Mouse (Mus musculus) layer of hippocampus, adult 8-10 months (tissue): ENCODE data around the gene Crispld2. TPM values are rescaled to one million over a fixed set of nuclear protein-coding genes. Genes with fewer than 3 reads are reported as not detected.

Experiments used
- DNase-seq, 2 experiments: peaks; one replicate each; pipeline ENCODE4 v3.0.0; 2022; ENCODE audit warnings: low spot score in 2 of 2
- total RNA-seq, 4 experiments: library from RNA; stranded (reverse); gene quantifications; 2 replicates each; pipeline ENCODE4 v1.2.4; 2022

The Crispld2 gene
- 1 to 10 TPM; 2.2 to 5.2 (median 2.9) TPM for total RNA-seq

DNA sequence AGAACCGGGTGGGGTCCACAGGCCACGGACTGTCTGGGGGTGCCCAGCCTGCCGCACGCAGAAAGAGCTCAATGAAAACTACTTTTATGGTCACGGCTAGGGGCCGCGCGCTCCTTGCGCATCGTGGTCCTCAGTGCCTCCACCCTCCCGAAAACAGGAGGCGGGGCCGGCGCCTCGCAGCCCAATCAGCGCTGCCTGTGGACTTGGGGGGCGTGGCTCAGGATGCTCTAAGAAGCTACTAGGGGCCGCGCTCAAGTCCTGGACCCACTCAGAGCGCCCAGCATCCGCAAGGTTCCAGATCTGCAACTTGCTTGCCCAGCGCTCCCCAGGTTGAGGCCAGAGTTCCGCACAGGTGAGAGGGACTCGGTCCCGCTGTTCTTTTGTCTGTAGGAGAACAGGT lies at the start of gene Crispld2:
Gene Crispld2, plus strand, starts transcription at position 190 of the 400 bp plus-strand sequence.
- peak; percentile 39 to 61 for DNase-seq

DNA sequence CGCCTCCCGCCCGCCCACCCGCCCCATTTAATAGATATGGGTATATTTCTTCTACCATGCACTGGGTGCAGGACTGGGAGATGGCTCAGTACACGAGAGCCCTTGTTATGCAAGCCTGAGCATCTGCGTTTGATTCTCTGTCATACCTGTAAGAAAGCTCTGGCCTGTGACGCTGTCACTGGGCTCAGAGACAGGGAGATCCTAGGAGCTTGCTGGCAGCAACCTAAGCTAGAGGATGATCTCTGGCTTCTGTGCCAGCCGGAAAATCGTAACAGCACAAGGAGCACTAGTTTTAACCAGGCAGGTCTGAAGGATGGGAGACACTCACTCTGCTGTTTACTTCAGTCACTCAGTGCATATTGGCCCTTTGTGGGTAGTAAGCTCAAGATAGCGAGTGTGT lies 48.6 kb upstream of the Crispld2 start:
- DNase-seq = no peak

DNA sequence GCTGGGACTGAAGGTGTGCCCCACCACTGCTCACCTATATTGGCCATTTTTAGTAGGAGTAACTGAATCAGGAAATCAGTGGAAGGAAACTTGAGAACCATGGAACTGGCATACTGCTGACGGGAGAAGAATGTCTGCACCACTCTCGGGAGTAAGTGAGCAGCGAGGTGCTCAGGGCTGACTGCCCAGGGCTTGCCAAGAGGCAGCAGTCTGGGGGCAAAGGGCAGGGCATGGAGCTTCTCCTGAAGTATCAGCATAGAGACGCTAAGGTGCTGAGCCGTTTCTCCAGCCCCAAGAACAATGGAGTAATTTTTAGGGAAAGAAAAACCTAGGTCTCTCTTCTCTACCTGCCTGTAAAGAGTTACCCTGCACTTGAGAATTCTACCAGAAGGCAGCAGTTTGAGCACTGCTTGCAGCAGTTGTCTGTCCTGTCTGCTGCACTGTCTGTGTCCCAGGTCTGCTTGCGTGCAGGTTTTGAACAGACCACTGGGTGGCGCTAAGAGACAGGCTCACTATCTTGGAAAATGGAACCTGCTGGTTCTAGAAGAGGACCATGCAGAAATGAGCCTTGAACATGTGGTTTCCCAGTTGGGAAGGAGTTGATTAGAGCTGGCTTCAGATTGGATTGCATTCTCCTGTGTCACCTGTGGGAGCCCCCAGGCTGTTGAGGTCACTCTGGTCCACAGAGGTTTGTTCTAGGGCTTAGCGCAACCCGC lies 48.0 kb upstream of the Crispld2 start:
- DNase-seq = peak; percentile 48 to 79

DNA sequence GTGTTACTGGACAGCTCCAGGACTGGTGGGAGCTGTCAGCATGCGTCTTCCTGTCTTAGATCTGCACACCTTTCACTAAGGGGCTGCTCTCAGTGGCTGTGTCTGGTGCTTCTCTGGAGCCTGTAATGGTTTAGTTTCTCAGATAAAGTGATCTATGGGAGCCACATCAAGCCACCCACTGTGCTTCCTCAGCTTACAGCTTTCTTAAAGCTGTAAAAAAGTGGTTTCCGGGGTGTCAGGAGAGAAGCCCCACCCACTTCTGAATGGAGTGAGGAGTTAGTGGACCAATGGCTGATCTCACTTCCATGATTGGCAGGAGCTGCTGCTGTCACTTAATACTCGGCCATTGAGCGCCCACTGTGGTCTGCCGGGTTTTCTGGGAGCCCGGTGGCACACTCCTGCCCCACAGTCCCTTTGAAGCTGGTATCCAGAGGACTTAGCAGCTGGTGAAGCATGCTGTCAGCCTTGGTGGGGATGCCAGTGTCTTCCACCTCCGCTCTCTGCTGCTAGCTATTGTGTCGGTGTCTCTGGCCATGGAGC lies 45.8 kb upstream of the Crispld2 start:
- DNase-seq = no peak

DNA sequence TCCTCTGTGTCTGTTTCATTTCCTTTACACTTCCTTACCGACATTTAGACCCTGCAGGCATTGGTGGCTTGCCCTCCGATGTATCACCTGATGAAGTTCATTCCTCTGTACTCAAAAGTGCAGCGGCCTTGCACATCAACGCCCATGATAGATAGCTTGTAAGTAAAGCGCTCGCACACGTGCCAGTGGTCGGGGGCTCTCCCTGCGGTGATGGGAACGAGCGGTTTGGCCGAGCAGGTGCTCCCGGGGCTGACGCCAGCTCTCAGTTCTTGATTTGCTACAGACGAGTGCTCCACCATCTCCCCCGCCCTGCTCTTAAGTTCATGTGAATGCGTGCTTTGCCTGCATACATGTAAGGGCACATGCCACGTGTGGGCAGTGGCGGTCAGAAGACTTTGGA lies 44.6 kb upstream of the Crispld2 start:
- no peak for DNase-seq

DNA sequence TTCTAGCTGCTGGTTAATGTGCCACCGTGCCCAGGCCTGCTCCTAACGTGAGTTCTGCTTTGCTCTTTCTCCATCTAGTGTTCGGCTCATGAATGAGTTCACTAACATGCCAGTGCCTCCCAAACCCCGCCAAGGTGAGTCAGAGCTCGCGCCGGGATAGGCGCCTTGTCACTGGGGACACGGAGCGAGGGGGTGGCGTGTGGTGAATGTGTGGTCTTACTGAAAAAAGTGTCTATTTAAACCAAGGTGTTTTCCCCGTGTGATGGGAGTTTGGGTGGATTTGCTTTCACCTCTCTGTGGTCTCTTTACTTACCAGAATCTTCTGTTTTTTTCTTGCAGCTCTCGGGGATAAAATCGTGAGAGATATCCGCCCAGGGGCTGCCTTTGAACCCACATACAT lies 43.9 kb upstream of the Crispld2 start:
- no peak for DNase-seq

DNA sequence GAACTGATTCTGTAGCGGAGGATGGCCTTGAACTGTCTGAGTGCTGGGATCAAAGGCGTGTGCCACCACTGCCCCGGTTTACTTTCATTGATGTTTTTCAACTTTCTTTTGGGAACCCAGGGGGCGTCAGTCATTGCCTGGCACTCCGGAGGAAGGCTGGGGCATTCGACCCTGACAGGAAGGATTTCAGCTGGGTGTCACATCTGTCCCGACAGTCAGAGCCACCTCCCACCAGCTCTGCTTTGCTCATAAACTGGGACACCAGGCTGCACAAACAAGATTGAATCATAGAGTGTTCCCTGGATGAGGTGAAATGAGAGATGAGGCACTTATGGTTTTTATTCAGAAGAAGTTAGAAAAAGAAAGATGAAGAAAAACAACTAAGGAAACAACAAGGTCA lies 40.0 kb upstream of the Crispld2 start:
- DNase-seq = no peak

DNA sequence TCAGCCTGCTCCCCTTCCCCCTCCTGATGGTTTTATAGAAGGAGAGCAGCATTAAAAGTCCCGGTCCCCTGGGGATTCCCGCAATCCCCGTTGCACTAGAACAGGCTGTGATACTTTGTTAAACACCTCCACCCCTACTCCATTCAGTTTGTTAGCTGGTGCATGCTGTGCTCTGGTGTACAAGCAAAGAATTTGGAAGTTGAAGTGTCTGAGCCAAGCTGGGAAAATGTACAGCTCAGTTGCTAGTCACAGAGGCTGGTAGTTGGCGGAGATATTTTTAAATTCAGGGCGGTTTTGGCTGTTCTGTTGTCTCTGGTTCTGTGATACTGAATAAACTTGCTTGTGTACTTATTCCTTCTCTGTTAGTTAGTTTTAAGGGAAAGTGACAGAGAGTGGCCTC lies 39.5 kb upstream of the Crispld2 start:
- peak; percentile 58 to 59 for DNase-seq

DNA sequence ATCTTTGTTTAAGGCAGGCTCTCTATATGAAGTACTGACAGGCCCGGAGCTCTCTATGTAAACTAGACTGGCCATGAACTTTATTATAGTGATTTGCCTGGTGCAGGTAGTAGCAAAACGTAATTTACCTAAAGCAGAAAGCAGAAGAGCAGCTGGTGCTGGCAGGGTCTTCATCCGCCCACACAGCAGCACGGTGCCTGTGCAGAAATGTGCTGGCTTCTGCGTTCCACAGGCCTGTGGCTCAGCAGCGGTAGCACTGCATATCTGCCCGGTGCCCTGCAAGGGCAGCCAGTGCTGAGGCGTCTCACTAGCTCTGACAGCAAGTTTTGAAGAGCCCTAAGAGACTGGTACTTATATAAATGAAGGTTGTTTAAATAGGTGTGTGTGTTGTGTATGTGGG lies 36.9 kb upstream of the Crispld2 start:
- DNase-seq = peak in 1 of 2 experiments; percentile 39

DNA sequence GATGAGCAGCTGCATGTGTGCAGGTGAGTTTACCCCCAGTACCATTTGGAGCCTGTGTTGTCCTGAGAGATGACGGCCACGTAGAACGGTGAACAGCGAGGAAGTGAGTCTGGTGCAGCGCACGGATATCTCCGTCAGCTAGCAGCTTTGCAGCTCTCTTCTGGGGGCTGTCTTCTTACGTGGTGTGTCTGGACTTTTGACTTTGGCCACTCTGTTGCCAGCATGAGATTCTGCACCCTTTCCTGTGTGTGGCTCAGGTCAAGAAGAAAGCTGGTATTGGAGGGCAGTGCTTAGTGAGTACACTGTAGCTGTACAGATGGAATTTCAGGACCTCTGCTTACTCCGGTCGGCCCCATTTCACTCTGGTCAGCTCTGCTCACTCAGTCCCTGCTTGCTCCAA lies 34.2 kb upstream of the Crispld2 start:
- no peak for DNase-seq

DNA sequence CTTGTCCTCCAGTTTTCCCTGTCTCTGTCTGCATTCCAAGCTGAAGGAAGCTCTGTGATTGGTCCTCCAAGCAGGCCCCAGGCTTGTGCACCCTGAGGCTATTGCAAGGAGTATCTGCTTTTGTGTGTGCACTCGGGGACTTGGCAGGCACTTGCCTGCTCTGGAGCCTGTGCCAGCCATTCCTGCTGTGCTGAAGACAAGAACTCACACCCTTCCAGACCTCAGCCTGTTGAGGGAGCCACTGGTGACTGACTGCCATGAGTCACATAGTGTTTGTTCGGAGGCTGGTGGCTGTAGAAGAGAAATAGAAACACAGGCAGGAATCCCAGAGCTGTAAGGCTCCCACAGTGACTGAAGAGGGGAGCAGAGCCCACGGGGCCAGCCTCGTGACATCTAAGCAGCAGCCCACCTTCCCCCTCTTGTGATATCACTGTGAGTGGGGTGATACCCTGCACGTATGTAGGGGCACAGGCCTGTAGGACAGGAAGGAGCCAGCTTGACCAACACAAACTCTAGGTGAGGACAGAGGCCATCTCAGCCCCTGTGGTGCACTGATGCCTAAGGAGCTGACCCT lies 31.6 kb upstream of the Crispld2 start:
- DNase-seq = peak; percentile 58 to 62

DNA sequence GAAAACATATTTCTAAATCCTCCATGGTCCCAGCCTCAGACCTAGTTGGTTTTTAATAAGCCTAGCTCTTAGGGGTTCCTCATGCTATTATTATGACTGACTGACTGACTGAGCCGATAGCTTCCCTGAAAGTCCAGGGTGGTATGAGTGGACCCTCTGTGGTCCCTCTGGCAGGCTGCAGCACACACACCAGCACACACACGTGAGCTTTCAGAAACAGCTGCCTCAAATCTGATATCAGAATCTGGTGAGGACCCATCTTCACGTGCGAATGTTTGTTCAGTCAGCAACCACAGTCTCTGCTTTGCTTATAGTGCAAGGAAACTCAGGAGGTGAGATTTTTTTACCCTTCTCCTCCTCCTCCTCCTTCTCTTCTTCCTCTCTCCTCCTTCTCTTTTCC lies 27.4 kb upstream of the Crispld2 start:
- DNase-seq = no peak

DNA sequence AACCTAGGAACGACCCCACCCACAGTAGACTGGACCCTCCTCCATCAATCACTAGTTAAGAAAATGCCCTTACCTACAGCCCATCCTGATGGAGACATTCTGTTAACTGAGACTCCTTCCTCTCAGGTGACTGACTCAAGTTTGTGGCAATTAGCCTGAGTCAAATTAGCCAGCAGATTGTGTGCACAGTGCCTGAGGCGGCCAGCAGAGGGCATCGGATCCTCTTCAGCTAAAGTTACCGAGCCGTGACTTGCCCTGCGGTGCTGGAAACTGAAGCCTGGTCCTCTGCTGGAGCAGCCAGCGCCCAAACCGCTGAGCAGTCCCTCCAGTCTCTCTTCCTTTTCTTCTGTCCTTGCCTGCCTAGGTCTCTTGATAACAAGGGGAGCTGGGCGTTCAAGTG lies 24.8 kb upstream of the Crispld2 start:
- no peak for DNase-seq

DNA sequence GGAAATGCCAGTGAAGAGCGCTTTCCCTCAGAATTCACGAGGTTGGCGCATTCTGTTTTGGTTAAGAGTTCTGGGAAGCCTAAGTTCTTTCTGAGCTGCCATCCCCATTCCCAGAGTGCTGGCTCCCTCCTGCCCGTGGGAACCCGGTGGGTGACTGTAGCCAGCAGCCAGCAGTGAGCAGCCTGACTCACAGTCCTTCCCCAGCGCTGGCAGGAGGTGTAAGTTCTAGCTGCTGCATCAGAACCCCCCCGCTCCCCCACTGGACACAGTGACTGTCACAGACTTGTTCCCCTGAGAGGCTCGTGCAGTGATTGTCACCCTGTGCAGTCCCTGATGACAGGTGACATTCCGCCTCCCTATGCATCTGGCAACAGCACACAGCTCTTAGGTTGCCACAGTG lies 22.1 kb upstream of the Crispld2 start:
- DNase-seq = no peak

DNA sequence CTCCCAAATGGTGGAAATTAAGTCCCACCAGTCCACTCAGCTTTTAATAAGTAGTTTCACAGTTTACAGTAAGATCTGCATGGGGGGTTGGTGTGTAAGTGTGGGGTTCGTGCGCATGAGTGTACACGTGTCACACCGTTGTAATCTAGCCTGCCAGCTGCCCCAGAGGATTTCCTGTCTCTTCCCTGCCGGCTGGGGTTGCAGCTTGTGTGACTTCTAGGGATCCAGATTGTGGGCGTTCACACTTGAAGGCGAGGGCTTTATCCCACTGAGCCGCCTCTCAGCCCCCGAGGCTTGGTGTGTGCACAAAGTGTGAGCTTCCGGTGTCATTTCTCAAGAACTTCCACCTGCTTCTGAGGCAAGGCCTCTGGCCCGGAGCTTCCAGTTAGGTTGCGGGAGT lies 19.7 kb upstream of the Crispld2 start:
- no peak for DNase-seq

DNA sequence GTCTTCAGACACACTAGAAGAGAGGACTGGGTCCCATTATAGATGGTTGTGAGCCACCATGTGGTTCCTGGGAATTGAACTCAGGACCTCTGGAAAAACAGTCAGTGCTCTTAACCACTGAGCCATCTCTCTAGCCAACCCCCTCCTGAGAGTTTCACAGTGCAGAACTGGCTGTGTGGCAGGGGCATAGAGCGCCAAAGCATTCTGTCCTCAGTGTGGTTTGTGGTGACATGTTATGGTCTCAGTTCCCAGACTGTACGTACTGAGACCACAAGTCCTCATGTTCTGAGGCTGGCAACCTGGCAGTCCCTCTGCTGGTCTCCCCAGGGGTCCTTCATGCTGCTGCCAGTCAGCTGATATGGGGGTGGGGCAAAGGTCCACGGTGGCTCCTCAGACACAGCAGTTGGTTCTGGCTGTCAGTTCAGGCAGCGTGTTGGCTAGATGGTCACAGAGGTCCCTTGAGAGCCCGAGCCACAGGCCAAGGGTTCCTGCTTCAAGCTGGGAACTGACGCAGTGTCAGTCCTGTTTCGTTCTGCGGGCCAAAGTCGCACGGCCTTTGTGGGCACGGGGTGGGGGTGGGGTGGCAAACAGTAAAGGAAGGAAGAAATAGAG lies 13.4 kb upstream of the Crispld2 start:
- DNase-seq = no peak

DNA sequence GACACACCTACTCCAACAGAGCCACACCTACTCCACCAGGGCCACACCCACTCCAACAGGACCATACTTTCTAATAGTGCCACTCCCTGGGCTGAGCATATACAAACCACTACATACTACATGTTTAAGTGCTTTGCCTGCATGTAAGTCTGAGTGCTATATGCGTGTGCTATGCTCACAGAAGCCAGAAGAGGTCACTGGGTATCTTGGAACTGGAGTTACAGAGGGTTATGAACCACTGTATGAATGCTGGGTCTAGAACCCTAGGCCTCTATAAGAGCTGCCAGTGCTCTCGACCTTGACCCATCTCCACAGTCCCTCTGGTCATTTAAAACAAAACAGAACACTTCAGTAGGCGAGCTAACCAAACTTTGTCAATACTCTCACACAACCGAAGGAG lies 11.0 kb upstream of the Crispld2 start:
- DNase-seq = no peak

DNA sequence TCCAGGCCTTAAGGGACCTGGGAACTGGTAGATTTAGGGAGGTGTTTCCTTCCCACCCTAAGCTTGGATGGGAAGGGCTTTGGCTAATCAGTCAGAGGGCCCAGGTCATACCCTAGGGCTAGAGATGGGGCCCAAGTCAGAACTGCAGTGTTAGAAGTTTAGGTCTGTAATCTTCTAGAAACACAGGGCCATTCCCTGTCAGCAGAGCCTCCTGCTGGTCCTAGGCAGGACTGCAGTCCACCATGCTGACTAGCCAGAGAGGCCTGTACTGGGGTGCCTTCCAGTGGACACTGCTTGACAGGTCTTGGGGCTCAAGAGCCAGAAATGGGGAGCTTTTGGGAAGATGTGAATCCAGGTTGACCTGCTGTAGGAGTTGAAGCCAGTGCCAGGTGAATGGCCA lies 8.2 kb upstream of the Crispld2 start:
- no peak for DNase-seq

DNA sequence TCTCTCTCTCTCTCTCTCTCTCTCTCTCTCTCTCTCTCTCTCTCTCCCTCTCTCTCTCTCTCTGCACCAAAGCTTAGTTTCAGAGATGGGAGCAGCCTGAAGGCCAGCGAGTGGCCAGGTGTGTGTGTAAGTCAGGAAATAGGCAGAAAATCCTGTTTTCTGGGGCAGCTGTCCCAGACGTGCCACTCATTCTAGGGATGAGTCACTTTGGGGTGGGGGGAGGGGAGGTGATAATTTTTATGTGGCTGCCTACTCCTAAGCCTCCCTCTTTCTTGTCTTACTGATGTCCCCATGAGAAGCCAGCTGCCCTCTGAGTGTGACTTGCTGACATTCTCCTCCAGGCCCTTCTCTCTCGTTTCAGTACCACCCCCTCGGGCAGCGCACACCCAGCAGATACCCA lies 6.1 kb upstream of the Crispld2 start:
- no peak for DNase-seq

DNA sequence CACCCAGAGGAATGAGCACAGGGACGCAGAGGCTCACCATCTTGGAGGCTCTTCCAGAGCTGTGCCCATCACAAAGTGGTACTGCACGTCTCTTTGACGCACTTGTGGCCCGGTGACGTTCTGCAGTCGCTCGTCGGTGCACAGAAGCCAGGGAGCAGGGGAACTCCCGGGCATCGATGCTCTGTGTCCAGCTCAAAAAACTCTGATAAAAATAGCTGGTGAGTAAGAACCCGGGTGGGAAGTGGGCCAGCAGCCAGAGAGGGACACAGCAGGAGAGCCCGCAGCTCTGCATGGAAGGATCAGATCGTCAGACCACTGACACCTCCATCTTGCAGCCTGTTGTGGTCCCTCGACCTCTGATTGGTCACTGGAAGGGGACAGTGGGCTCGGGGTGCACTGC lies 4.2 kb upstream of the Crispld2 start:
- DNase-seq = no peak

DNA sequence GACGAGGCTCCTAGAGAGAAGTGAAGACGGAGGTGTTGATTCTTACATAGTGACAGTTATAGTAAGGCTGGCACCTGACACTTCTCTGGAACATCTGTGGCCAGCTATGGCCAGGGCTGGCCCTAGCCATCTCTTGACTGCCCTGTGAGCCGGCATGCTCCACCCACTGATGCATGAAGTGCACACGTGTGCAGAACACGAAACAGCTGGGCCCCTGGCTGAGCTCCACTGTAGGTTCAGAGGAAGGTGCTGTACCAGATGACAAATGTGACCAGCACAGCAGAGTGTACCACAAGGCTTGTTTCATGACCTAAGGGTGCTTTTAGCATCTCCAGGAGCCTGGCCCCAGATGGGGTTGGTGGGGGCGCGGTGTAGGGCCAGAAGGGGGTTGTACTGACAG lies 1.9 kb downstream of the Crispld2 start:
- no peak for DNase-seq

DNA sequence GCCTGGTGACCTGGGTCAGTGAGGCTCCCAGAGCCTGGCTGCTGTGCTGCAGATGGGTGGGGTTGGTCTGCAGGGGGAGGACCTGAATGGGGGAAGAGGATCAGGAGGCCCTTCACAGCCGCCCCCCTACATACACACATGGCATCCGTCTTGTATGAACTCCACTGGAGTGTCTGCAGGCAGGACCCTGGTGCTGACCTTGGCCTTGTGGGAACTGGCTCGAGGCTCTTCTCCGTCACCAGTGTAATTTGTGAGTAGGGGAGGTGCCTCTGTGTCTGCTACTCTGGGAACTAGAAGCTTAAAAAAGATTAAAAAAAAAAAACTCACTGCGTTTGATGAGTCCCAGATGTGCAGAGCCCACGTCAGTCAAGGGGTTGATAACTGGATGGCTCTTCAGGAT lies 2.3 kb downstream of the Crispld2 start:
- DNase-seq = no peak

DNA sequence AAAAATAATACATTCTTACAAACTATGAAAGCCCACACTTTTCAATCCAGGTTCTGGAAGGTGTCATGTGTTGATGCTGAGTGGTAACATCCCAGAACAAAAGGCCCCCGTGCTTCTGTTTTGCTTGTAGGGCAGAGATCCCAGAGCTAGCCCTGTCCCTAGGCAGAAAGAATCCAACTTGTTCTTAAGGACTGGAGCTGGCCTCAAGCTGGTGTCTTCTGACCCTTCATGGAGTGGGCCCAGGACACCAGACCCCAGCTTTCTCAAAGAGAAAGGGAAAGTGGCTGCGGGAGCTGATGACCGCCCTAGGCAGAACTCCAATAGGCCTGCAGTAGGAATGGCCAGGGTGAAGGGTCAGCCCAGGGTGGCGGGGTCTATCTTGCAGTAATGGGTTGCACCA lies 5.0 kb downstream of the Crispld2 start:
- no peak for DNase-seq
